Mouse (Mus musculus) CD4-positive, CD25-positive, alpha-beta regulatory T cell (primary cell): ENCODE results near the gene Olfr1457. TPM values are rescaled to one million over a fixed set of nuclear protein-coding genes. Genes with fewer than 3 reads are reported as not detected.

Experiments used
- polyA plus RNA-seq: library from polyadenylated mRNA; unstranded; fragments of 100-300 nt; shearing (Covaris generic); gene quantifications from one replicate; pipeline ENCODE4 v1.2.1, GENCODE M21; 2017

The Olfr1457 gene
- not detected for polyA plus RNA-seq

GRCm38 (mm10) chr19:13097791-13098190, at the start of gene Olfr1457:
Gene Olfr1457 (minus strand): TSS chr19:13097891.

GRCm38 (mm10) chr19:13106675-13107074, 9.0 kb upstream of the Olfr1457 start, which contains the start of gene Olfr1458:
Gene Olfr1458 (minus strand): TSS chr19:13106775.

GRCm38 (mm10) chr19:13060310-13060709, 37.4 kb downstream of the Olfr1457 start, which contains the start of gene Olfr1454:
Gene Olfr1454 (plus strand): TSS chr19:13060610.

Other genes starting within 250 kb of the Olfr1457 start
- 0.47 TPM for gene Olfr1444, start 240.6 kb downstream of the Olfr1457 start, polyA plus RNA-seq
- gene Olfr1445, start 214.0 kb downstream of the Olfr1457 start, polyA plus RNA-seq = not detected
- gene Olfr1446, start 204.4 kb downstream of the Olfr1457 start, polyA plus RNA-seq = not detected
- not detected for gene Olfr1447, start 194.1 kb downstream of the Olfr1457 start, polyA plus RNA-seq
- gene Olfr1448, start 173.5 kb downstream of the Olfr1457 start, polyA plus RNA-seq = not detected
- gene Olfr1449, start 167.1 kb downstream of the Olfr1457 start, polyA plus RNA-seq = not detected
- gene Olfr1450, start 147.6 kb downstream of the Olfr1457 start, polyA plus RNA-seq = not detected
- gene Olfr1451, start 102.9 kb downstream of the Olfr1457 start, polyA plus RNA-seq = 0.19 TPM
- not detected for gene Olfr1453, start 69.6 kb downstream of the Olfr1457 start, polyA plus RNA-seq
- not detected for gene Olfr1454, start 37.3 kb downstream of the Olfr1457 start, polyA plus RNA-seq
- gene Olfr1458, start 8.9 kb upstream of the Olfr1457 start, polyA plus RNA-seq = not detected
- gene Olfr1459, start 51.7 kb upstream of the Olfr1457 start, polyA plus RNA-seq = not detected
- not detected for gene Olfr1461, start 65.1 kb upstream of the Olfr1457 start, polyA plus RNA-seq
- gene Olfr1462, start 87.8 kb upstream of the Olfr1457 start, polyA plus RNA-seq = not detected
- gene Olfr1463, start 133.4 kb upstream of the Olfr1457 start, polyA plus RNA-seq = not detected
- gene Olfr1465, start 217.7 kb upstream of the Olfr1457 start, polyA plus RNA-seq = not detected
- not detected for gene Olfr1466, start 241.0 kb upstream of the Olfr1457 start, polyA plus RNA-seq